Mouse (Mus musculus): ENCODE measurements around the gene Csnk1g1. TPM values are rescaled to one million over a fixed set of nuclear protein-coding genes. Genes with fewer than 3 reads are reported as not detected.

Gene Csnk1g1
- total RNA-seq, 2 experiments from 2014 or later, result 7.2 to 7.6 TPM

DNA sequence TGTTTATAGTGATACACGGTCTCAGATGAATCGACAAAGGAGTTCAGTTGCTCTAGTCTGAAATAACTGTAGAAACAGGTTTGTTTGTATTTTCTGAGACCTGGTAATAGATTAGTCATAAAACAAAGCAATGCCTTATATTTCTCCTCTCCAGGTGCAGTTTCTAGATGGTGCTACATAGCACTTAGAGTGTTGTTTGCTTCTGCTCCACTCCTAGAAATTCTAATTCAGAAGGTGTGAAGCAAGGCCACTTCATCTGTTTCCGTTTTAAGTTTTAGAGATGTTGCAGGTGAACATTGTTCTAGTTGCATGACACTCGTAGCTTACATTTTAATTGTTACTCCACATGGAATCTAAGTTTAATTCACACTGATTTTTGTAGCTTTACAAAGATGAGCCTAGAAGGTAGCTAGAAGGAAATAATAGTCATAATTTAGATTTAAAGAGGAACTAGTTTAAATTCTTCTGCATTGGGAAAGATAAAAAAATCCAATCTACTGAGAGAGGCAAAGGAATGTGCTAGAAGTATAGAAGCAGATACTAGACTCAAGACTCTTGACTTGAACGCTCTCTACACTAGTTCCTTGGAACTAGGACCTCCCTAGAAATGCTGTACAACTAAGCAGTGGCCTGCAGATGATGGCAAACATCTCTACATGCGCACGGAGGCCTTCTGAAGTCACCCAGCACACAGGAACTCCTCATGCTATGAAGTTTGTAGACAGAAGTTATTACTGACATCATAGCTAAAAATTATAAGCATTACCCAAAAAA, 87.1 kb downstream of the Csnk1g1 start:
- DNase-seq (ENCODE audit: low spot score), result no peak

DNA sequence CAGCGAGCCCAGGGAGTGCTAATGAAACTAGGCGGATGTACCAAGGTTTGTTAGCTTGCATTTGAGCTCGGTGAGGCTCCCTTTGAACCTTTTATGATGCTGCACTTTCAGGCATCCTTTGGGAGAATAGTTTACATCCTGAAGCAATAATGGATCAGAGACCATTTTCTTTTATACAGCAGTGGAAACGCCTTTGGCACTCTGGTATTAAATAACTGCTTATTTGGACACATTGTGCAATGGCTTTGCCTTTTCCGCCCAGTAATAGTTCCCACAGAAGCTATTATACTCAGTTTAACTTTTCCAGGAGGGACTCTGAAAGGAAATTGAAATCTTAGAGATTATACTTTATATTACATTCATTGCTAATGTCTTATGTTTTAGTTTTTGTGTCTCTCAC, 90.2 kb downstream of the Csnk1g1 start:
- peak; percentile 20 for DNase-seq (ENCODE audit: low spot score)

DNA sequence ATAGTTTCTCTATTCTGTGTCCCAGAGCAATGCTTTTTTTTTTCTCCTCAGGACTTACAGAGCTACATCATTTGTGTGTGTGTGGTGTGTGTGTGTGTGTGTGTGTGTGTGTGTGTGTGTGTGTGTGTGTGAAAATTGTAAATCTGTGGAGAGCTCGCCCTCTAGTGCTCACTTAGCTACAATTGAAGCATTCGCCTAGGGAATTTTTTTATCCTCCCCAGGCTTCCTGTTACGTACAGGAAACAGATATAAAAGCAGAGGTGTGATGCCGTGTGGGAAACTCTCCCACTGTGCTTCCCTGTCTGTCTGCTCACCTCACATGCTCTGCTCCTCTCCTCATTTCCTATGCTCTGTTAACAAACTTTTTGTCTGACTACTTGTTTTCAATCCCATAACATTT, 95.7 kb downstream of the Csnk1g1 start:
- peak; percentile 31 for DNase-seq (ENCODE audit: low spot score)

DNA sequence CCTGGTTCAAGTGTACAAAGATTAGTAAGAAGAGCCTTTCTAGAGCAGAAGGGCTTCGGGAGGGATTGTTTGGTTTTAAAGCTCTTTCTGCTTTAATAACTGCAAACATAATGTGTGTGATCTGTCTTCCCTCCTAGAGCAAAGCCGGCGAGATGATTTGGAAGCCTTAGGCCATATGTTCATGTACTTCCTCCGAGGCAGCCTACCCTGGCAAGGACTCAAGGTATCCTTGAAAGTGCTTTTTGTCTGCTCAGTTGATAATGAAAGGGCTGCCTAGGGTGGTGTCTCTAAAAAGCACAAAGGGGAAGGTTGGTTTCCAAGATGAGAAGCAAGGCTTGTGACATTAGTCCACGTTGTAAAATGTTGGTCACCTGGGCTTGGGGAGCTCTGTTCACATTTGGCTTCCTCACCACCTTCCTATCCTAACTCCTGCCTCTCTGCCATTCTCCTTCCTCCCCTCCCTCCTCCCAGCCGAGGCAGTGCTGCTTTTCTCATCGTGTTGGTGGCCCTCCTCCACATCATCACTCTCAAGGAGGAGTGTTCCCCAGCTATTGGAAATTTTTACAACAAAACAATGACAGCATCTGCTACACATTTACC, 99.0 kb downstream of the Csnk1g1 start:
- no peak for DNase-seq (ENCODE audit: low spot score)

DNA sequence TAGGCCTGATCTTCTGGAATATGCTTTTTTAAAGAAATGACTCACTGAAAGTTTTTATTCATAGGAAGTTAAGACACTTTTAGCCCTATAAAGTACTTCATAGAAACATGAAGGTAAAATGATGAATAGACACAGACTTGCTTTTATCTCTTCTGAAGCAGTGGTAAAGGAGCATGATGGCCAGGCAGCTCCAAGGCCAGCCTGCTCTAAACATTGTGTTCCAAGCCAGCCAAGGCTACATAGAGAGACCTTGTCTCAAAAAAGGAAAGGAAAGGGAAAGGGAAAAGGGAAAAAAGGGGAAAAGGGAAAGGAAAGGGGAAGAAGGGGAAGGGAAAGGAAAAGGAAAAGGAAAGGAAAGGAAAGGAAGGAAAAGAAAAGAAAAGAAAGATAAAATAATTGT, 111.9 kb downstream of the Csnk1g1 start:
- DNase-seq (ENCODE audit: low spot score), result no peak

DNA sequence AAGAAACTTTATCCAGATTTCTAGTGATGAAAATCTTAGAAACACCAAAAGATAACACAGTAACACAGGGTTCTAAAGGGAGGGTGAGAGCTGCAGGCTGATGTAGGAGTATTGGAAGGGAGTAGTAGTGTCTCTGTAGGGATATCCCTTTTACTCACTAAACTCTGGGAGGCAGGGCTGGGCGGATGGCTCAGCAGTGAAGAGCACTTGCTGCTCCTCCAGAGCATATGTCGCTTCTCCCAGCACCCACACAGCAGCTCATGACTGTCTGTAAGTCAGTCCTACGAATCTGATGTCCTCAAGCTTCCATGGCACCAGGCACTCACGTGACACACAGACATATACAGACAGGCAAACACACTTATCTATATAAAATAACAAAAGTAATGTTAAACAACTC, 129.4 kb downstream of the Csnk1g1 start:
- DNase-seq (ENCODE audit: low spot score), result no peak

DNA sequence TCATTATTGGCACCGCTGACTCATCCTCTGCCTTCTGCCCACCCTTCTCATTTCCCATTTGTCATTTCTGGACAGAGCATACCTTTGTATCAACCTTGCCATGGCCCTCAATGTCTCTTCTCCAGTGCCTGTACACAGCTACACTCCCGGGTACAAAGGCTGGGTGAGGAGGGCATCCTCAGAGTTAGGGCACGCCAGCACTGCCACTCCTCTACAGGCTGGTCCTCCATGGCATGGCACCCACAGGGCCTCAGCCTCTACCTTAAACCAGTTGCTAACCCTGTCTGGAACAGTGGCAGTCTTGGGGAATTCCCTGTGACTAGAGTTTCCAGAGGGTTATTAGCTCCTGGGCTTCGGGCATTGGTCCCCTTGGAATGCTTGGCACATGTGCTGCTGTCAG, 129.9 kb downstream of the Csnk1g1 start:
- DNase-seq (ENCODE audit: low spot score), result no peak

DNA sequence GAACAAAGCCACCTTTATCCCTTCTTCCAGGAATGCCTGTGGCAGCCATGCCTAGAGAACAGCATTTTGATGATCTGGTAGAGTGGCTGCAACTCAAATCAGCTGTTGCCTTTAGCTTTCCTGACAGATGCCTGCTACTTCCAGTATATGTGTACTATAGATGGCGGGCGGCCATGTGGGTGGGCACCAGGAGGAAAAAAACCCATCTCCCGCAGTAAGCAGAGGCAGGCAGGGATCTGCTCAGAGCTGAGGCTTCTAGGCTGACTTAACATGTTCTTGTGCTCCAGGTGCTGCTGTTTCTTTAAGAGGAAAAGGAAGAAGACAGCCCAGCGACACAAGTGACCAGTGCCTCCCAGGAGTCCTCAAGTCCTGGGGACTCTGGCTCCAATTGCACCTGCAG, 130.6 kb downstream of the Csnk1g1 start:
- DNase-seq (ENCODE audit: low spot score), result no peak

DNA sequence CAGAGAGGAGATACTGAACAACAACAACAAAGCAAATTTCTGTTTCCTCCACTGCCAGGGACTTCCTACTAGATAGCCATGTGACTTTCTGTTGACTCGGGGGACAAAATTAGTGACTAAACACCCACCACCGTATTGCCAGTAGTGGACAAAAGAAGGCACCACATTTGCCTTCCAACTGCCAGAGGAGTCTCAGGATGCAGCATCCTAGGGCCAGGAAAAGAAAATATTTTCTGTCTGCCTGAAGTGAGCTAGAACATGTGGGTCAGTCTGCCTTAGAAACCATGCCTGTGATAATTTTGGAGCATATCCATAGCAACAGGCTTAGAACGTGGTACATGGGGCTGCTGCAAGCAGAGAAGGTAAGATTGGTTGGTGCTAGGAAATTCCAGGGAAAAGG, 132.1 kb downstream of the Csnk1g1 start:
- DNase-seq (ENCODE audit: low spot score), result no peak

DNA sequence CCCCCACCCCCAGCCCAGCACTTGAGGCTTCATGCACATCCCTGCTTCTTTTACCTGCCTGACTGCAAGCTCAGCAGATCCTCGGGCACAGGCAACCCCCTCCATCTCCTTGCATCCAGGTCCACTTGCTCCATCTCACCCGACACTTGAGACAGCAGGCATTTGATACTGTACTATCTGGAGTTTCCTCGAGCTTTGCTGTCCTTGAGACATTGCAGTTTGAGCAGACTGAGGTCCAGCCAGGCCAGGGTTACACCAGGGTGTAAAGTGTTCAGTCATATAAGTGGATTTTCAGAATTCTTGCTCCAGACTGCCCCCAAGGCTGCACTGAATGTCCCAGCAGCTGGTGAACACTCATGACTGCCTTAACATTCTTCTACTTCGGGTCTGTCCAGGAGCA, 133.6 kb downstream of the Csnk1g1 start:
- no peak for DNase-seq (ENCODE audit: low spot score)

DNA sequence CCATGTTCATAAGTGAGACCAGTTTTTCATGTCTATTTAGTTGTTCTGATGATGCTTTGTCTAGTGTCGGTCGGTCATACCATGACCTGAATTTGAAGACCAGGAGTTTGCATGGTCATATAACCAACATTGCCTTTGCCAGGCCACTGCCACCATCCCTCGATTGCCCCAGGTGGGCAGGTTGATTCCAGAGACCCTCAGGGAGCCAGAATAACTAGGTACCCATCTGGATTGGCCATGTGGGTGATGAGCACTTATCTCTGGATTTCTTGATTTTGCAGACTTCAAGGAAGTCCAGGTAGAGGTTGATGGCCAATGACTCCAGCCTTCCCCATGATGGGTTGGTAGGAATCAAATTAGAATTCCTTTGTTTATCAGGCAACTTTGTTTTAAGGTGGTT, 134.5 kb downstream of the Csnk1g1 start:
- no peak for DNase-seq (ENCODE audit: low spot score)

DNA sequence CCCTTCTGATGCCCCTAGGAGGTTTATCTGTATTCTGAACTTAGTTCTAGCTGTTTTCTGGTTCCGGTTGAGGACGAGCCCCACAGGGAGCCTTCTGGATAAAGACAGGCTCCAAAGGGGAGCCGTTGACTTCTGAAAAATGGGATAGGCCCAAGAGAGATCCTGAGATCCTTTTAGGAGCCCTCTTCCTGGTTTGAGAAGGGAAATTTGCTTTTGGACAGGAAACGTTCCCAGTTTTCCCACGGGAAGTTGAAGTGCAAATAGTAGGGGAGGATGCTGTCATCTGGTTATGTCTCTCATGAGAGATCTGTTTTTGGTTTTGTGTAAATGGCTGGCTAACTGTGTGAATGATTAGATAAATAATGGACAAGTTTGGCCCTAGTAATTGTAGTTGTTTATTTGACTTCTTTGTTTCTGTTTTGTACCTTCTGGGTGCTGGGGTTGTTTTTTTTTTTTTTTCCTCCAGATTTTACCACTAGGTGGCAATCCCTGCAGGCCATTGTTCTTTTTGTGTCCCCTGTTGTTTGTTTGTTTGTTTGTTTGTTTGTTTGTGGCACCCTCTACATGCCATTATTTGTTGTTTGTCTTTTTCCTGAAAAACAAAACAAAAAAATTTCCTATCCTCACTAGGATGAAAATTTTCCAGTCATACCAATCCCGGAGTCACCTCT, 141.3 kb downstream of the Csnk1g1 start:
- no peak for DNase-seq (ENCODE audit: low spot score)

DNA sequence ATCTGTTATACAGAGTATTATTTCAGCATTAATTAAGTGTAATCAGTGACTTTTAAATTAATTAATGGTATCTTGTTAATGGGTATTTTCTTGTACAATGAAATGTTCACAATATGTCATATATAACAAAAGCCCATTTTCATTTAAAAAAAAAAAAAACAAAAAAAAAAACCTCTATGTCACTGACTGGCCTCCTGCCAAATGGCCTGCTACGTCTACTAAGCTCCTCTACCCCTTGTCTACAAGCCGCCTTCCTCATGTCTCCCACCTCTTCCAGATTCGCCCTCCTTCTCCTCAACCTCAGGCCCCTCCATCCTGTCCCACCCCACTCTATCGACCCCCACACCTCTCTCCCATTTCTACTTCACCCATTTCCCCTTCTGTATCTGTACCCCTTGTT, 142.8 kb downstream of the Csnk1g1 start:
- no peak for DNase-seq (ENCODE audit: low spot score)

DNA sequence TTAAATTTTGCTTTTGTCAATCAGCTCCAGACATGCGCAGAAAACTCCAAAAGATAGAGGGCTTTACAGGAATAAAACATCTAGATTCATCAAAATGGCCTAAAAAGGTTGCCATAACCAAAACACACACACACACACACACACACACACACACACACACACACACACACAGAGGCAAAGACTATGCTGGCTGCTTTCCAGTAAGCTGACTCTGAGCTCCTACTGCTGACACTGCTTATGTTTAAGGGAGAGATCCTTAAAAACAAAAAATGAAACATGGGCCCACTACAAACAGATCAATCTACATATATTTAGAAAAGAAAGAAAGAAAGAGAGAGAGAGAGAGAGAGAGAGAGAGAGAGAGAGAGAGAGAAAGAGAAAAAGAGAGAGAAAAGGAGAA, 144.0 kb downstream of the Csnk1g1 start:
- DNase-seq (ENCODE audit: low spot score), result no peak

DNA sequence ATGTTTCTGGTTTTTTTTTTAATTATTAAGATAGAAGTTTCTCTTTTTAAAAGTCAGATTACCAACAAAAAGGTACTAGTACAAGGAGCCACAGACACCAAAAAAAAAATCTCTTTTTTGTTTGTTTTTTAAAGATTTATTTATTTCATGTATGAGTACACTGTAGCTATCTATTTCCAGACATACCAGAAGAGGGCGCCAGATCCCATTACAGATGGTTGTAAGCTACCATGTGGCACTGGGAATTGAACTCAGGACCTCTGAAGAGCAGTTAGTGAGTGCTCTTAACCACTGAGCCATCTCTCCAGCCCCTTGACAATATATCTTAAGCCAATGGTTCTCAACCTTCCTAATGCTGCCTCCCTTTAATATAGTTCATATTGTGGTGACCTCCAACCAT, 144.9 kb downstream of the Csnk1g1 start:
- DNase-seq (ENCODE audit: low spot score), result no peak

DNA sequence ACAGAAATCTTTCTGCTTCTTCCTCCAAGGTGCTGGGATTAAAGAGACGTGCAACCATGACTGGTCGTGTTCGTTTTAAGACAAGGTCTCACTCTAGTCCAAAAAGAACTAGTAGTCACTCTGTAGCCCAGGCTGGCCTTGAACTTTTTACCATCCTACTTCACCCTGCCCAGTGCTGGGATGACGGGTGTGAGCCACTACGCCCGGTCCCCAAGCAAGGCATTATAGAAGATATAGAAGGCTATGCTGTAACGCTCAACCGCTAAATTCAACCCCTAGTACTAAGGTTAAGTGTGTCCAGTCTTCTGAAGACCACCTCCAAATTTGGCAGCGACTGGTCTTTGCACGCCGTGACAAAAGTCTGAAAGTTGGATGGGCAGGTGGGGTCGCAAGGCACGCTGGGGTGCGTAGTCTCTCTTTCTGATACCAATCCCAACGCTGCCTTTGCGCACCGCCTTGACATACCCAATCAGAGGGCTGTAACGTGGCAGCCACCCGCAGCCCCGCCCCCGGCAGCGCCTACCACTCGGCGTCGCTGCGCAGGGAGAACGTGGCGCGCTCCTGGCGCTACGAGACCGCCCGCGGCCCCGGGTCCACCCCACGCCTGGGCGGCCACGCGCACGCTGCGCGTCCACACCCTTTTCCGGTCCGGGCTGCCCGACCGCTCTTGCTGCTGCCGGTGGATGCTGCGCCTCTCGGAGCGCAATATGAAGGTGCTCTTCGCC, 151.0 kb downstream of the Csnk1g1 start, which contains the start of gene Ppib:
Gene Ppib (plus strand): TSS at position 640 of the 725 bp plus-strand sequence.
- peak; percentile 96 for DNase-seq (ENCODE audit: low spot score)

DNA sequence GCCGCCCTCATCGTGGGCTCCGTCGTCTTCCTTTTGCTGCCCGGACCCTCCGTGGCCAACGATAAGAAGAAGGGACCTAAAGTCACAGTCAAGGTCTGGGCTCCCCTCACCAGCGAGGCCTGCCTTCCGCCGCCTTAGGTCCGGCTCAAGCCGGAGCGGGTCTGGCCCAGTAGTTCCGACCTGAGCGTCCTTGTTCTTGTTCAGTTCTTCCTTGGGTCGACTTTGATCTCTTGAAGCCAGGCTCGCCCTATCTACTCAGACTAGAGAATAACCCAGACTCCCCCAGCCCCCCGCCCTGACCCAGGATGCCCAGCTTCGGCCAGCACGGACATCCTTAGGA, 151.6 kb downstream of the Csnk1g1 start:
- DNase-seq (ENCODE audit: low spot score), result no peak

DNA sequence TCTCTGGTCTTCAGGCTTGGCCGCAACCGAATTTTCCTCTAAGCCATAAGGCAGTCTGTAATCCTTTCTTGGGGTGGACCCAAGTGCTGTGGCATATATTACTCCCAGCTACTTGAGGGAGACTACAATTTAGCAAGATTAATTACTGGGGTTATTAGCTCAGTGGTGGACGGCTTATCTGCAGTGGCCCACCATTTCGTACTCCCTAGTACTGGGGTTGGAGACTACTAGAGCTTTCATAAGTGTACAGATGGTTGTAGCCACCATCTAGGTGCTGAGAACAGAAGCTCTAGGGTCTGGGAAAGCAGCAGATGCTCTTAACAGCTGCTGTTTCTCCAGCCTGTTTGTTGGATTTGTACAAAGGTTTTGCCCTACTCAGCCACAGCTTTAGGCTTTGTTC, 152.3 kb downstream of the Csnk1g1 start:
- no peak for DNase-seq (ENCODE audit: low spot score)

DNA sequence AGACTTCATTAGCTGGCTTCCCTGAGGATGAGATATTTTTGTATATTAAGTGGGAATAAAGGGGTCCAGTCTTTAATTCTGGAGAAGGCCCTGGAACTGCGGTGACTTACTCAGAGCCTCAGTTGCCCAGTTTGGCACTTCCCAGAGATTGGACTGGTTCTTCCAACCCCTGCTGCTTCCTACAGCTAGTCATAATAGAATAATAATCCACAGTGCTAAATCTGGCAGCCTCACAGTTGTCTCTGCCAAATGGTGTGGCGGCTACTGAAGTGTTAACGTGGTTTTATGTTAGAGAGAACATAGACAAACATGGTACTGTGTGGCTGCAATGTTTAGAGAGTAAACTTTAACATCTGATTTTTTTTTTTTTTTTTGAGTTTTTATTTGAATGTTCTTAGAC, 152.9 kb downstream of the Csnk1g1 start:
- DNase-seq (ENCODE audit: low spot score), result no peak

DNA sequence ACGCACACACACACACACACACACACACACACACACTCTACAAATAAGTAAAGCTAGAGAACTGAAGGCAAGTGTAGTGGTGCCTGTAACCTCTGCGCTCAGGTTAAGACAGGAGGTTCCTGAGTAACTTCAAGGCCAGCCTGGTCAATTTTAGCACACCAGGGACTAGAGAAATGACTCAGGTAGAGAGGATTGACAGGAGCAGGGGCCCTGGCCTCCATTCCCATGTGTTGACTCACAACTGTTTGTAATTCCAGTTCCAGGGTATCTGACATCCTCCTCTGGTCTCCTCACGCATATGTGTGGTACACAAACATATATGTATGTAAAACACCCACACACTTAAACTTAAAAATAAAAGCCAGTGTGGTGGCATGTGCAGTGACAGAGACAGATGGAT, 154.7 kb downstream of the Csnk1g1 start:
- DNase-seq (ENCODE audit: low spot score), result no peak

DNA sequence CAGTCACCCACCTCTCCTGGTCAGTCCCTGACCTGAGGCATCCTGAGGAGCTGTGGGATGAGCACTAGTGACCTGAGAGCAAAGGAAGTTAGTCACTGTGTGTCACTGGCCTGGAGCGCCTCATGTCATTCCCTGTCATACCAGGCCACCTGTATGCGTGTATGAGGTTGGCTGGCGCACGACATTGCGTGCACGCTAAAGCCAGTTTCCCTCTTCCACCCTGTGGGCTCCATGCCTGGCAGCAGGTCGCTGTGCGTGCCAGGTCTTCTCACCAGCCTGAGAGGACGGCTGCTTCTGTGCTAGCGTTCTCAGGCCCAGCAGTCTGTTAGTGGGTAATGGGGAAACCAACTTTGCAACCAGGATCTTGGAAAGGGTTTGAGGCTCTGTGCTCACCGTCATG, 155.6 kb downstream of the Csnk1g1 start:
- no peak for DNase-seq (ENCODE audit: low spot score)

DNA sequence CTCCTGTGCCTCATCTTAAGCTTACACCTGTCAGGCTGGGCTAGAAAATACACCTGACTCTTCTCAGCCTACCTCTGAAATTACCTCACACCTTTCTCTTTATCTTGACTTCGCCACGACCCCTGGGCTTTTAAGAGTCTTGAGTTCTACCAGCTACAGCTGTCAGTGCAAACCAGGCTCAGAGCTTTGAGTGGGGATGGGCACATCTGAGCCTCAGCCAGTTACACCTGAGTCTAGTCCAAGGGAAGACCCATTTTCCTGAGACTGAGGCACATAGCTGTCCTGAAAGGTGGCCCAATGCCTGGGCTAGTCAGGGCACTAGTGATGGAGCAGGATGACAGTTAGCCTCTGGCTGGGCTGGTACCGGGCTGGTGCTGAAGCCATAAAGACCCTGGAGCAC, 158.1 kb downstream of the Csnk1g1 start:
- no peak for DNase-seq (ENCODE audit: low spot score)

Data from gastrocnemius, adult 18-20 months (tissue).